In the genomic region with DNA sequence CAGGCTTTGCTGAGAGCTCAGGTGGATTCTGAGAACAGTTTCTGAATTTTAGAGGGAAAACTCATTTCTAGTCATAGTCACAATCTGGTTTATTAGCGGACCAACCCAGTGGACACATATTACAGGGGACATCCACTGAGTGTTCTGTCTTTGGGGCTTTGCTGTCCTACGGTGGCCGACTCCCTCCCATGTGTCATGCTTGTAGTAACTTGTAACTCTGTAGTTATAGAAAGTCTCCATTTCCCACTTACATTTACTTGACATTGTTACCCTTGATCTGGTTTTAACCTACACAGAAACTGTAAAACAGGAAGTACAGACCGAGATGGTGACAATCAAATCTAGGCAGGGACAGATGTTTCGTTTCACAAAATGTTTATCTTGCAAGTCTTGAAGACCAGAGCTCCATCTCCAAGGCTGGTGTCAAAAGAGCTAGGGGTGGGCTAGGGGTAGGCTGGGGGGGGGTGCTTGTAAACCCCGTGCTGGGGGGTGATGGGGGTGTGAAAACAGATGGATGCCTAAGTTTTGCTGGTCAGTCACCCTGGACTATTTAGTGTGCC, we compare ENCODE assay signal across 18 mouse cellular contexts. TPM values are rescaled to one million over a fixed set of nuclear protein-coding genes. Genes with fewer than 3 reads are reported as not detected.
A peak's percentile ranks its signal among the peaks of the same experiment; 100 is the strongest.
DNase-seq lines count a peak whose midpoint lies in the region; ATAC-seq and TF ChIP-seq lines count a peak whose summit lies in the region.
"Had no signal": no experiment of that assay in that cellular context is flagged by ENCODE, and none has a peak within 500 bp of the region (broad histone marks: within the 10 kb centered on the region; RNA-seq: fewer than 3 reads in every experiment).

No protein-coding gene starts in this region.

- no peaks in the 10 kb centered on the region for H3K79me2 ChIP-seq in MEL (ENCODE audit: control insufficient read depth, insufficient read depth, low read length, poor library complexity)
- no peaks in the 10 kb centered on the region for H3K79me2 ChIP-seq in macrophage (ENCODE audit: inconsistent target)

- 40% methylated on average over 6 of the region's 6 CpGs for WGBS in lung, embryonic 16.5 days
- WGBS in macrophage (ENCODE audit: missing documents): 30% methylated on average over 6 of the region's 6 CpGs

- no peak overlapping the region for H3K4me2 ChIP-seq in lung, embryonic 16.5 days (ENCODE audit: low read depth, low read length)
- H3K4me2 ChIP-seq: limb, embryonic 13.5 days had no signal

- peak; percentile 57 to 64; a peak in 3 of 4 replicates for TF ChIP-seq EP300 in MEL (IDR thresholded peaks at IDR 0.05; ENCODE audit: low read depth in 1 of 2, low read length in 2 of 2)

- TF ChIP-seq CTCF in MEL (IDR thresholded peaks at IDR 0.05 in 2 of 3, conservative IDR thresholded peaks at IDR 0.05 in 1 of 3; ENCODE audit: control insufficient read depth in 1 of 3, insufficient read depth in 1 of 3, low read depth in 2 of 3, low read length in 3 of 3, poor library complexity in 1 of 3, severe bottlenecking in 1 of 3): no peak

- H3K36me3 ChIP-seq in lung, embryonic 16.5 days (ENCODE audit: control insufficient read depth, insufficient read depth, low read length): no peaks in the 10 kb centered on the region
- H3K36me3 ChIP-seq in MEL (ENCODE audit: control insufficient read depth in 1 of 2, insufficient read depth in 2 of 2, low read length in 2 of 2) (peaks cover 0 to 9% of the 10 kb centered on the region in 2 experiments; a peak in 2 of 4 replicates), macrophage (ENCODE audit: inconsistent target) (no peaks in the 10 kb centered on the region)
- H3K36me3 ChIP-seq: embryonic facial prominence, embryonic 10.5 days; limb, embryonic 13.5 days had no signal

- no peak for TF ChIP-seq POLR2A in MEL (IDR thresholded peaks at IDR 0.05; ENCODE audit: control insufficient read depth in 1 of 2, insufficient read depth in 1 of 2, low read depth in 1 of 2, low read length in 2 of 2, poor library complexity in 1 of 2)

- H3K9ac ChIP-seq in lung, embryonic 16.5 days (ENCODE audit: low read length): no peak overlapping the region
- H3K9ac ChIP-seq in MEL (ENCODE audit: control insufficient read depth, low read depth, low read length, poor library complexity, severe bottlenecking): no peak overlapping the region; the same call in 1 of the 2 replicates
- H3K9ac ChIP-seq: limb, embryonic 13.5 days had no signal

- no peaks in the 10 kb centered on the region for H3K9me3 ChIP-seq in lung, embryonic 16.5 days (ENCODE audit: control insufficient read depth, low read length)
- H3K9me3 ChIP-seq in MEL (replicated peaks; ENCODE audit: insufficient read depth, low read length): no peaks in the 10 kb centered on the region
- H3K9me3 ChIP-seq: embryonic facial prominence, embryonic 10.5 days; limb, embryonic 13.5 days had no signal

- no peaks in the 10 kb centered on the region for H3K27me3 ChIP-seq in lung, embryonic 16.5 days (ENCODE audit: control insufficient read depth, insufficient read depth, low read depth, low read length)
- H3K27me3 ChIP-seq in MEL (ENCODE audit: control insufficient read depth in 1 of 2, insufficient read depth in 2 of 2, low read length in 2 of 2): peaks cover 4% of the 10 kb centered on the region in 2 experiments; a peak in 3 of 4 replicates
- H3K27me3 ChIP-seq: limb, embryonic 13.5 days had no signal

- no peak for DNase-seq in lung, adult 18-20 months
- DNase-seq in A20 (ENCODE audit: low read depth, low spot score) (peak; percentile 78), MEL (ENCODE audit: low read depth, low spot score) (peak; percentile 77)
- no peak for DNase-seq in ovary, postnatal 36 days (ENCODE audit: low spot score)
- DNase-seq in gastrocnemius, adult 18-20 months (ENCODE audit: low spot score): no peak
- DNase-seq: adrenal gland, adult 2 months; cerebellum, postnatal 14 days had no signal

- no peak overlapping the region for H3K4me3 ChIP-seq in lung, embryonic 16.5 days (ENCODE audit: low read length)
- H3K4me3 ChIP-seq in MEL (ENCODE audit: control insufficient read depth in 1 of 2, insufficient read depth in 1 of 2, low read depth in 2 of 2, low read length in 2 of 2): no peak overlapping the region
- no peak overlapping the region for H3K4me3 ChIP-seq in macrophage (ENCODE audit: inconsistent target)
- H3K4me3 ChIP-seq: embryonic facial prominence, embryonic 10.5 days; layer of hippocampus, adult 2 months; limb, embryonic 13.5 days; megakaryocyte, embryonic 14.5 days had no signal

- H3K27ac ChIP-seq in lung, embryonic 16.5 days (ENCODE audit: low read length): no peak overlapping the region
- H3K27ac ChIP-seq in MEL (ENCODE audit: control insufficient read depth, low read depth, low read length) (no peak overlapping the region), macrophage (peak overlapping the region; percentile 25)
- H3K27ac ChIP-seq: embryonic facial prominence, embryonic 10.5 days; layer of hippocampus, adult 2 months; limb, embryonic 13.5 days had no signal

- peak; percentile 57; the same call in 1 of the 2 replicates for ATAC-seq in lung, embryonic 16.5 days (ENCODE audit: low read depth)
- ATAC-seq: intestine, postnatal 0 days had no signal

- TF ChIP-seq RAD21 in MEL (IDR thresholded peaks at IDR 0.05; ENCODE audit: low read depth, low read length): no peak

- no peaks in the 10 kb centered on the region for H3K4me1 ChIP-seq in lung, embryonic 16.5 days (replicated peaks; ENCODE audit: control insufficient read depth, insufficient read depth, low read length)
- H3K4me1 ChIP-seq in MEL (ENCODE audit: control insufficient read depth in 1 of 2, insufficient read depth in 2 of 2, low read length in 2 of 2): peaks cover 10 to 16% of the 10 kb centered on the region in 2 experiments
- H3K4me1 ChIP-seq: embryonic facial prominence, embryonic 10.5 days; limb, embryonic 13.5 days had no signal

TF ChIP-seq in MEL, 35 proteins besides CTCF, POLR2A, EP300 and RAD21 (continues in another document):
- no peak for TF ChIP-seq SIN3A (IDR thresholded peaks at IDR 0.05; ENCODE audit: low read length)
- peak; percentile 50; the same call in 1 of the 2 replicates for TF ChIP-seq GATA1 (IDR thresholded peaks at IDR 0.05; ENCODE audit: low read depth, low read length)
- TF ChIP-seq UBTF (IDR thresholded peaks at IDR 0.05; ENCODE audit: borderline replicate concordance, insufficient read depth, low read depth, low read length): no peak
- TF ChIP-seq ZKSCAN1 (IDR thresholded peaks at IDR 0.05; ENCODE audit: low read depth, low read length): no peak
- no peak for TF ChIP-seq MEF2A (IDR thresholded peaks at IDR 0.05; ENCODE audit: extremely low read depth, insufficient replicate concordance, low read depth, low read length, poor library complexity, severe bottlenecking)
- TF ChIP-seq CHD2 (IDR thresholded peaks at IDR 0.05; ENCODE audit: low read length): no peak
- no peak for TF ChIP-seq POLR2AphosphoS5 (IDR thresholded peaks at IDR 0.05; ENCODE audit: borderline replicate concordance, low read depth, low read length)
- TF ChIP-seq MYC (IDR thresholded peaks at IDR 0.05; ENCODE audit: low read depth, low read length): no peak
- TF ChIP-seq HCFC1 (IDR thresholded peaks at IDR 0.05; ENCODE audit: low read depth, low read length): no peak
- no peak for TF ChIP-seq POLR2AphosphoS2 (IDR thresholded peaks at IDR 0.05; ENCODE audit: low read length)
- TF ChIP-seq USF2 (IDR thresholded peaks at IDR 0.05; ENCODE audit: borderline replicate concordance in 1 of 2, insufficient read depth in 1 of 2, low read depth in 1 of 2, low read length in 2 of 2): no peak
- TF ChIP-seq MAZ (IDR thresholded peaks at IDR 0.05; ENCODE audit: low read depth, low read length): no peak
- no peak for TF ChIP-seq ZMIZ1 (IDR thresholded peaks at IDR 0.05; ENCODE audit: low read depth, low read length)
- TF ChIP-seq RCOR1 (IDR thresholded peaks at IDR 0.05; ENCODE audit: low read depth, low read length): peak; percentile 50
- TF ChIP-seq TAL1 (IDR thresholded peaks at IDR 0.05; ENCODE audit: low read length): peak; percentile 57
- TF ChIP-seq MAFK (IDR thresholded peaks at IDR 0.05; ENCODE audit: borderline replicate concordance, low read depth, low read length): no peak

RNA-seq across cellular contexts. Expression of gene Tmprss4, which starts 31.9 kb away (rescaled TPM):
- polyA plus RNA-seq in lung, embryonic 16.5 days (2015; fragmentation: Nextera tagmentation; extraction: Ambion mirVana): 2.5 and 2.8 TPM in 2 replicates
- not detected in 2 replicates for total RNA-seq in MEL (2012; rRNA removed)
- polyA plus RNA-seq in MEL (2012; ENCODE audit: insufficient read depth in 1 of 2, insufficient read length in 2 of 2, low read depth in 1 of 2, low replicate concordance in 2 of 2, missing spikeins in 1 of 2) (not detected), macrophage (2018) (0.54 to 2.3 TPM (median 2.1 TPM) in 3 replicates)
- 10 to 100 TPM in 10 of 26 experiments, 1 to 10 TPM in 15, under 1 TPM in 1; 0.50 to 23.3 (median 5.6) TPM for total RNA-seq in macrophage (2018; cell fraction: chromatin; rRNA removed)
- 1 to 10 TPM in 21 of 26 experiments, under 1 TPM in 5; 0.33 to 4.7 (median 1.7) TPM for total RNA-seq in macrophage (2018; cell fraction: cytosol; rRNA removed)
- 10 to 100 TPM in 5 of 26 experiments, 1 to 10 TPM in 19, under 1 TPM in 1, not detected in 1; 0.75 to 14.9 (median 5.3) TPM for total RNA-seq in macrophage (2018; cell fraction: nucleus; rRNA removed)
- not detected for total RNA-seq in gastrocnemius, adult 18-20 months (2021)
- total RNA-seq: adrenal gland, adult 2 months; gastrocnemius, postnatal 4 days; layer of hippocampus, adult 2 months had no signal
- polyA plus RNA-seq: adrenal gland, adult 2 months; heart, embryonic 14.5 days; hindbrain, embryonic 11.5 days had no signal

RNA-seq across cellular contexts. Expression of gene Il10ra, which starts 33.2 kb away (rescaled TPM):
- 1.1 and 1.2 TPM in 2 replicates for polyA plus RNA-seq in lung, embryonic 16.5 days (2015; fragmentation: Nextera tagmentation; extraction: Ambion mirVana)
- not detected in 2 replicates for total RNA-seq in MEL (2012; rRNA removed)
- not detected for polyA plus RNA-seq in MEL (2012; ENCODE audit: insufficient read depth in 1 of 2, insufficient read length in 2 of 2, low read depth in 1 of 2, low replicate concordance in 2 of 2, missing spikeins in 1 of 2)
- total RNA-seq in macrophage (2018; cell fraction: chromatin; rRNA removed): 100 to 1,000 TPM; 199 to 663 (median 293) TPM
- 100 to 1,000 TPM in 25 of 26 experiments, 10 to 100 TPM in 1; 81.1 to 253 (median 147) TPM for total RNA-seq in macrophage (2018; cell fraction: cytosol; rRNA removed)
- 100 to 1,000 TPM; 160 to 690 (median 355) TPM for total RNA-seq in macrophage (2018; cell fraction: nucleus; rRNA removed)
- 35.9 to 150 TPM (median 72.1 TPM) in 3 replicates for polyA plus RNA-seq in macrophage (2018)
- total RNA-seq in gastrocnemius, adult 18-20 months (2021): under 1 TPM; 0.43 to 0.64 TPM

RNA-seq across cellular contexts. Expression of gene BC049352, which starts 53.9 kb away (rescaled TPM):
- polyA plus RNA-seq in lung, embryonic 16.5 days (2015; fragmentation: Nextera tagmentation; extraction: Ambion mirVana): 0.13 and 0.14 TPM in 2 replicates
- total RNA-seq in MEL (2012; rRNA removed): not detected in 2 replicates
- polyA plus RNA-seq in MEL (2012; ENCODE audit: insufficient read depth in 1 of 2, insufficient read length in 2 of 2, low read depth in 1 of 2, low replicate concordance in 2 of 2, missing spikeins in 1 of 2) (not detected), macrophage (2018) (0.32 to 0.98 TPM (median 0.83 TPM) in 3 replicates)
- total RNA-seq in macrophage (2018; cell fraction: chromatin; rRNA removed): 1 to 10 TPM in 17 of 26 experiments, under 1 TPM in 5, not detected in 4; 0.48 to 6.2 (median 1.6) TPM
- total RNA-seq in macrophage (2018; cell fraction: cytosol; rRNA removed): 1 to 10 TPM in 4 of 26 experiments, under 1 TPM in 22; 0.29 to 1.2 (median 0.70) TPM
- 1 to 10 TPM in 21 of 26 experiments, under 1 TPM in 2, not detected in 3; 0.56 to 3.1 (median 1.8) TPM for total RNA-seq in macrophage (2018; cell fraction: nucleus; rRNA removed)
- total RNA-seq in gastrocnemius, adult 18-20 months (2021): 1 to 10 TPM; 1.2 to 1.7 TPM
- polyA plus RNA-seq: embryonic facial prominence, embryonic 10.5 days; heart, embryonic 14.5 days; hindbrain, embryonic 11.5 days; limb, embryonic 13.5 days; stomach, embryonic 14.5 days had no signal

Comparison
In these comparisons a context has a peak if more than half of its experiments do, and no peak if none do; other contexts are left out.
1. DNase-seq: peak in A20 (single experiment) and MEL (single experiment); none in lung, adult 18-20 months (0 of 2), ovary, postnatal 36 days (single experiment) and gastrocnemius, adult 18-20 months (single experiment).
2. RNA of gene Il10ra, which starts 33.2 kb away (polyA plus RNA-seq): 35.9 to 150 TPM in macrophage; 1.1 to 1.2 TPM in lung, embryonic 16.5 days and not detected in MEL; every median in the first group is over 10 times any median in the second.